In the genomic region with DNA sequence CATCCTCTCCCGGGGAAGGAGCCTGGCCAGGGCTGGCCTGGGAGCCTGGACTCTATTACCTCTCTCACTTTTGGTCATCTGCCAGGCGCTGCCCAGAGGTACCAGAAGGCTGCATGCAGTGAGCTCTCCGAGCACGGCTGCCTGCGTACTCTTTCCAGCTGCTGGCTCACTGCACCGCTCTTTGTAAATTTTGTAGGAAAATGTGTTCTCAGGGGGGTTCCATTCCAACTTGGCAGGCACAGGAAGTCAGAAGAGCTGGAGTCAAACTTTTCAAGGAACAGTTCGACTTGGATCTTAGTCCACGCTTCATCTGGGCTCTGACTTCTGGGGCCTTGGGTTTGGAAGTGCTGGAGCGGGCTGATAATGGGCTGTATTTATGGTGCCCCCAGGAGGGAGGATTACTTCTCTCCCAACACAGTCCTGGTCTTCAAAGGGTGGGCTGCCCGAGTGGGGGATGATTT, we compare ENCODE assay signal across 8 mouse cellular contexts.
DNase-seq lines count a peak whose midpoint lies in the region; ATAC-seq lines count a peak whose summit lies in the region.

No protein-coding gene starts in this region.

- no peaks in the 10 kb centered on the region for H3K27me3 ChIP-seq in stomach, embryonic 14.5 days (ENCODE audit: control insufficient read depth, insufficient read depth, low read length)

- no peak; the same call in 1 of the 2 replicates for ATAC-seq in stomach, embryonic 14.5 days (ENCODE audit: insufficient number of reproducible peaks, insufficient read depth, low FRiP score, low read depth)
- ATAC-seq in inflammation-experienced regulatory T-cells, adult 6 months = no peak
- ATAC-seq in megakaryocyte, adult 5-6 weeks (ENCODE audit: poor library complexity, severe bottlenecking) = no peak
- no peak for ATAC-seq in monocyte, adult 5-6 weeks (replicated peaks; ENCODE audit: insufficient number of reproducible peaks, low FRiP score, low TSS enrichment, poor library complexity, severe bottlenecking)

- intact Hi-C loops in gastrocnemius, postnatal 14 days (cut with DNase I; ENCODE audit: low total_unique reads) = no loop called here

- no peaks in the 10 kb centered on the region for H3K9me3 ChIP-seq in stomach, embryonic 14.5 days (ENCODE audit: control insufficient read depth, low read depth, low read length)

- 19% methylated on average over 10 of the region's 10 CpGs for WGBS in stomach, embryonic 14.5 days

- H3K4me1 ChIP-seq in stomach, embryonic 14.5 days (ENCODE audit: control insufficient read depth, insufficient read depth, low read length) = peaks cover 18% of the 10 kb centered on the region

- no peak overlapping the region for H3K4me3 ChIP-seq in stomach, embryonic 14.5 days (ENCODE audit: low read depth, low read length)

- peak overlapping the region; percentile 0; the same call in 1 of the 2 replicates for H3K27ac ChIP-seq in stomach, embryonic 14.5 days (ENCODE audit: low read length)

- DNase-seq in right cerebral cortex, postnatal 14 days = peak; percentile 8
- no peak for DNase-seq in right cerebral cortex, adult 18-20 months
- DNase-seq in gastrocnemius, postnatal 14 days = peak; percentile 67
- DNase-seq in kidney, adult 8-10 months = peak; percentile 14 to 19

- H3K36me3 ChIP-seq in stomach, embryonic 14.5 days (ENCODE audit: control insufficient read depth, insufficient read depth, low read length) = no peaks in the 10 kb centered on the region

- H3K9ac ChIP-seq in stomach, embryonic 14.5 days (replicated peaks; ENCODE audit: low read depth, low read length) = no peak overlapping the region

- no peak overlapping the region for H3K4me2 ChIP-seq in stomach, embryonic 14.5 days (replicated peaks; ENCODE audit: low read depth, low read length)
